Mouse (Mus musculus): Measurements from ENCODE around the gene Dpf2. TPM values are rescaled to one million over a fixed set of nuclear protein-coding genes. Genes with fewer than 3 reads are reported as not detected.

Dpf2 gene
- polyA plus RNA-seq, 1 experiment: 79.4 TPM

GRCm38 (mm10) chr19:5937095-5937835, 24.5 kb upstream of the Dpf2 start:
- no peak for DNase-seq (ENCODE audit: low read depth)

DNA sequence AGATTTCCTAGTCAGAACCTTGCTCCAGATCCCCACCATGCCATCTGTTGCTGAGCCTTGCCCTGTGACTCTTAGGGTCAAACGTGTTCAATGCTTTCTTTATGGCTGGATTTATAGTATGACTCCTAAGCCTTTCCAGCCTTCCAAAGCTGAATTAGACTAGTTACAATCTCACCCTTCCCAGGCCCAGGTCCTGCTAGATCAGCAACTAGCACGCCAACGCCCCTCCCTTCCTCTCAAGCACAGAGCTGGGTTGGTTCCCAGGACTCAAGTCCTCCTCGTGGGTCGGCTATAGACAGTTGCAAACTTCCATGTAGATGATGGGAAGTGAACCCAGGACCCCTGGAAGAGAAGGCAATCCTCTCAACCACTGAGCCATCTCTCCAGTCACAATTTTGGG, 22.9 kb upstream of the Dpf2 start:
- no peak for DNase-seq (ENCODE audit: low read depth)

GRCm38 (mm10) chr19:5935266-5935665, 22.5 kb upstream of the Dpf2 start:
- DNase-seq (ENCODE audit: low read depth): no peak

- no peak for DNase-seq (ENCODE audit: low read depth)
These were observed 17.1 kb upstream of the Dpf2 start for GRCm38 (mm10) chr19:5929634-5930596.

GRCm38 (mm10) chr19:5928546-5928945, 15.7 kb upstream of the Dpf2 start:
- no peak for DNase-seq (ENCODE audit: low read depth)

- no peak for DNase-seq (ENCODE audit: low read depth)
These were observed 15.3 kb upstream of the Dpf2 start for GRCm38 (mm10) chr19:5928104-5928503.

DNA sequence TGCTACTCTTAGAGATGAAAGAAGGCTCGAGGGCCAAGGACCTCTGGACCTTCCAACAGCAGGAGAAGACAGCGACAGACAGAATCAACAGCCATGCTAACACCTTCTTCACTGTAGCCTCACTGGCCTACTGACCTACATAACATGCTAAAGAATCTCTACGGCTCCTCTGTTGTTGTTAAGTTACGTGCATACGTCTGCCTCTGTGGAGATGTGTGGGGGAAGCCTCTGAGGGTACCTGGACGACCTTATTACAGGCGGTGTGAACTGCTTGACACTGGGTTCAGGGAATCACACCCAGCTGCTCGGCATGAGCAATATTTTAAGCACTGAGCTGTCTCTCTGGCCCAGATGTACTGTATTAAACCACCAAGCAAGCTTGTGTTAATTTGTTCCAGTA, 14.7 kb upstream of the Dpf2 start:
- DNase-seq (ENCODE audit: low read depth): no peak

DNA sequence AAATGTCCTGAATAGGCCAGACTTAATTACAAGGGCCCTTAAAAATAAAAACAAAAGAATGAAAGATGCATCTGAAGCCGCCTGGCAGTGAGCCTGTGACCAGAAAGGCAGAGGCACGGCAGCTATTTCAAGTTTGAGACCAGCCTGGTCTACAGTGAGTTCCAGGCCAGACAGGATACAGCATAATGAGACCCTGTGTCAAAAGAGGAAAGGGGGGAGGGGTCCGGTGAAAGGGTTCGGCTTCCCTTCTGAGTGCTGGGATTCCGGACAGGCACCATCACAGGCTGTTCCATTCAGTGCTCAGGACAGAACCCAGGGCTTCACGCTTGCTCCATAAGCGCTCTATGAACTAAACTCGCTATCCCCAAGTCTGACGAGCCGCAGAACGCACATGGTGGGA, 14.2 kb upstream of the Dpf2 start:
- DNase-seq (ENCODE audit: low read depth): no peak

DNA sequence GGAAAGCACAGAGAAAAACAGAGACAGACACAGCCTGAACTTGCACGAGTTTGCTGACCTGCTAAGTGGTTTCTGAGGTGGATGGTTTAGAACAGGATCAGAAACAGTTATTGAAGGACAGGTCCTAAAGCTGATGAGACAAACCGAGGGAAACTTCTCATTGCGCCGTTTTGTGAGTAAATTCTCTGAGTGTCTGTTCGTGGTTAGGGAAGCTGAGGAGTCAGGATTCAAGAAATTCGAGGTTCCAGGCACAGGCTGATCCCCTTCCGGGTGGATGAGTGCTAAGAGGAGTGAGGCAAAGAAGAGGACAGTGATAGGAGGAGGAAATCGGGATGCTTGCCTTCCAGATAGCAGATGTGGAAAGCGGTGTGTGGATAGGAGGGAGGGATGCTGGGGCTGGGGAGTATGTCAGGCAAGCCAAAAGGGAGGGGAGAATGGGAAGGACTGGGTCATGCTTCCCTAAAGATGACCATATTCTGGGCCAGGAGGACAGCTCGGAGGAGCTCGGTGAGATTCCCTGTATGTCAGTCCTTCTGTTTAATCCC, 12.6 kb upstream of the Dpf2 start:
- DNase-seq (ENCODE audit: low read depth): no peak

DNA sequence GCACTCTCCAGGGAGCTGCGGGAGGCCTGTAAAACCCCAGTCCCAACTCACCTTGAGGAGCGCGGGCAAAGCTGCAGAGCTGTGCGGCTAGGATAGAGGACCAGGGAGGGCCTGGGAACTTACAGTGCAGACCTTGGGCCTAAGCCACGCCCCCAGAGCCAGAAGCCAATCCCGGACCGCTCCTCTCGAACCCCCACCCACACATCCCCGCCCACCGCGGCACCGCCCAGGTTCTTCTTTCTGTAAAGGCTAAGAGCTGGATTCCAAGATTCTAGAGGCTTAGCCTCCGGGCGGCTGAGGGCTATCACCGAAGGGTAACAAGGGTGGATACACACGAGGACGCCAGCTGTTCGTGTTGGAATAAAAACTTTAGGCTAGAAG, 11.9 kb upstream of the Dpf2 start, which contains the start of gene Cdc42ep2:
Gene Cdc42ep2 (minus strand): TSS at position 104 of the 381 bp plus-strand sequence.
- peak; percentile 41 for DNase-seq (ENCODE audit: low read depth)

DNA sequence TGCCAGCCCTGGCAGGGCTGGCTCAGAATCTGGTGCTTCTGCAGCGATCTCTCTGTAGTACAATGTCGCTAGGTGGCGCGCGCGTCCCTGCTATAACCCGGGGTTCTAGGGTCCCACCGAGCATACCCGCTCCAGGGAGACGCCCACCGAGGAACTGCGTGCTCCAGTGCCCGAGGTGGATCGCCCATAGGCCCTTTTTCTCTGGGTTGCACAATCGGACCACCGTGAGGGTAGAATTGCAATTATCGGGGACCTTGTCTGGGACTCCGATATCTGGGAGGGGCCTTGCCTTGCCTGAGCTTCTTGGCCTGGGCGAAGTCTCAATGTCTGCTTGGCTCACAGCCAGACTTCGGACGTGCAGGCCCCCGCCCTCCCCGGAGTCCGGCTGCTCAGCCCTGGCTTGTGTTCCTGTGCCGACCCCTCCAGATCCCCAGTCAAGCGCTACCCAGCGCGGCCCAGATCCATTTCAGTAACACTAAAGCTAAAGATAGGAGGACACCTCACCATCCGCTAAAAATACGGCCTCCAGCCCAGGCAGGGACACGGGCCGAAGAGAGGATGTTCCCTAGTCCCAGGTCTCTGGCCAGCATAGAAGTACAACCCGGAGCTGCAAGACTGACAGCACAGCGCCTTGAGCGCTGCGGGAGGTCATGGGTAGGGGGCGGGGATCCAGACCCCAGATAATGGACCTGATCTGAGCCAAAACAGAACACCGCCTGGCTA, 11.3 kb upstream of the Dpf2 start:
- no peak for DNase-seq (ENCODE audit: low read depth)

DNA sequence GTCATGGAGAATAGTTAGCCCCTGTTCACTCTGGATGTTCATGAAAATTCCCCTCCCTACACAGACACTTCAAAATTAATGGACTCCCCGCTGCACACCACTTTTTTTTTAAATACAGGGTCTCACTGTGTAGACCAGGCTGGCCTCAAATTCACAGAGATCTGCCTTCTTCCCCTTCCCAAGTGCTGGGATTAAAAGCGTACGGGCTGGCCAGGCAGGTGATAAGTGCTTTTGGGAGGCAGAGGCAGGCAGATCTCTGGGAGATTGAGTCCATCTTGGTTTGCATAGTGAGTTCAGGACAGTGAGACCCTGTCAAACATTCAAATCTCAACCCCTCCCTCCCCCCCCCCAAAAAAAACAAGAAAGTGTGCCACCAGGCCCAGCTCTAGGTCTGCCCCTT, 10.2 kb upstream of the Dpf2 start:
- no peak for DNase-seq (ENCODE audit: low read depth)

- DNase-seq (ENCODE audit: low read depth): no peak
These were observed 9.5 kb upstream of the Dpf2 start for GRCm38 (mm10) chr19:5922119-5922942.

DNA sequence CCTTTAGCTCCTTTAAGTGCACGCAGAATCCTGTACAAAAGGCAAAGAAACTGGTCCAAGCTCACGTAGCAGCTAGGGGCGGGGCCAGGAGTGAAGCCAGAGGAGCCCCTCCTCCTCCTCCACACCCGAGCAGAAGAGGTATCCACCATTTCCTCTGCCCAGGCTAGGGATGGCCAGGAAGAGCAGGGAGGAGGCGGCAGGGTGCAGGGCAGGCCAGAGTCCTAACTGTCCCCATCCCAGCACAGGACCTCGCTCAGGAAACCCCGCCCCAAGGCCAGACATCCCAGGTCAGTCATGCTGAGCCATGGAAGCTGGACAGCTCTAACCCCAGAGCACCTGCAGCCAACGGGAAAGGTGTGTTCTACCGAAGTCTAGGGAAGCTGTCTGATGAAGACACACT, 8.9 kb upstream of the Dpf2 start:
- no peak for DNase-seq (ENCODE audit: low read depth)

- peak; percentile 89 for DNase-seq (ENCODE audit: low read depth)
These were observed 455 bp downstream of the Dpf2 start for GRCm38 (mm10) chr19:5912103-5913006.

DNA sequence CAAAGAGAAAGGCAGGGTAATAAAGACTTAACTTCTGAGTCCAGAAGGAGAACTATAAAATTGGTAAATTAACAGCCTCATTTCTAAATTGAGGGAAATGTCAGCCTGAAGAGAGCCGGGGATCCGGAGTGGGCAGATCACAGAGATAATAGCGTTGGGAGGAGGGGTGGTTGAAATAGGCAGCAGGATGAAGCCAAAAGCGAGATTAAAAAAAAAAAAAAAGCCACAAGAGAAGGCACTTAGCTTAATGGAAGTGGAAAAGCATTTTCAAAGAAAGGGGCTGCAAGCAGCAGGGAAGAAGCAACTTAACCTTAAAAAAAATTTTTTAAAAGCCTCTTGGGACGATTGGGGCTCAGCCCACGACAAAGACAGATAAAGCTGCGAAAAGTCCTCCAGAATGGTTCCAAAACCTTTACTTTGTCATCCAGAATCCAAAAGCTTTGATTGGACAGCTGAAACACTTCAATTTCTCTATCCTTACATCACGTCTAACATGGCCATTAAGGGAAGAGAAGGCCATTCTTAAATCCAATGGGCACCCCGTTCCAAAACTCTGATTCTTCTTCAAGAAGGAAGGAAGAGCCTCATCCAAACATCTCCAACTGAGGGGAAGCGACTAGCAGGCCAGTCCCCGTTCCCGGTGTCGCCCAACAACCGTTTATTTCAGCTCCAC, 1.2 kb downstream of the Dpf2 start:
- no peak for DNase-seq (ENCODE audit: low read depth)

DNA sequence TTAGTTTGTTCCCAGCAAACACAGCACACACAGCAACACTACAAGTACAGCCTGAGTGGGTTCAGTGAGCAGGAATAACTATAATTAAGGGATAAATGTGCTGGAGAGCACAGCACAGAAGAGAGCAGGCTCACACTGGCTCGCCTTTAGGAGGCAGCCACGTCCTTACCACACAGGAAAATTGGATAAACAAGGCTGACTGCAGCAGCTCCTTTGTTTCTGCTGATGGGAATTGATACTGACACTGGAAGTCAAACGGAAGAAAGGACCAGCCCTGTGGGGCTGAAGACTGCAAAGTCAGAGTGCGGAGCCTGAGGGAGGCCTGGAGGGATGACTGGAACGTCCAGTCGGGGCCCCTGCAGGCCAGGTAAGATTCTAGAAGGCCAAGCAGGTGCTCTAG, 2.6 kb downstream of the Dpf2 start:
- DNase-seq (ENCODE audit: low read depth): no peak

DNA sequence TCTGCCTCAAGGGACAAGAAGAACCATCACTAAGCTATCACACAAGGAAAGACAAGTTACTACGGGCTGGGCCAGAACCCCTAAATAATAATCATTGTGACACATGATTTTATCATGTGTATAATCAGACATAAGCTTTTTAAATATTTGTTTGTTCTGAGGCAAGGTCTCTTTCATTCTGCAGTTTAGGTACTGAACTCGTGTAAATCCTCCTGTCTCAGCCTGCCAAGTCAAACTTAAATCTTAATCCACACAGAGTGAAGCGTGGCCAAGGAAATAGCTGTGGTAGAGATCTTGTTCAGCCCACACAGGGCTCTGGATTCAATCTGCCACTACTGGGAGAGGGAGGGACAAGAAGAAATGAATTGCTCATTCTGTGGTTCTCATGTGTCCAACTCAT, 5.5 kb downstream of the Dpf2 start:
- peak; percentile 65 for DNase-seq (ENCODE audit: low read depth)

- DNase-seq (ENCODE audit: low read depth): no peak
These were observed 18.7 kb downstream of the Dpf2 start, which contains the start of gene Tigd3 for GRCm38 (mm10) chr19:5894002-5894678. Tigd3 (minus strand) TSS chr19:5894149.
